Mouse (Mus musculus) gastrocnemius, postnatal 36 days (tissue): Measurements from ENCODE around the gene Zfp692. TPM values are rescaled to one million over a fixed set of nuclear protein-coding genes. Genes with fewer than 3 reads are reported as not detected.

Experiments used
- DNase-seq, 2 experiments: peaks; one replicate each; pipeline ENCODE4 v3.0.0; 2022
- intact Hi-C: fragments of 180-260 bp; cut with DNase I; formaldehyde crosslinking; loops from one replicate; pipeline ENCODE4 v1.15.1; 2025
- long read RNA-seq, 2 experiments: library from polyadenylated mRNA; stranded (forward); transcript quantifications; one replicate each; pipeline ENCODE4 v2.0.0; 2021
- total RNA-seq, 2 experiments: library from RNA; stranded (reverse); gene quantifications; 2 replicates each; pipeline ENCODE4 v1.2.3; 2021

Zfp692 gene
- 1 to 10 TPM; 3.4 to 4.0 TPM for total RNA-seq
- long read RNA-seq, experiment 1, partial matches to known transcripts: 0 of 5 reads
- long read RNA-seq, experiment 1, other reads (novel, unspliced or antisense): 1 of 5 reads
- long read RNA-seq, experiment 2, partial matches to known transcripts: 0 of 5 reads
- long read RNA-seq, experiment 2, other reads (novel, unspliced or antisense): 2 of 5 reads

GRCm38 (mm10) chr11:58306860-58307308 lies at the start of gene Zfp692:
Gene Zfp692 (plus strand): TSS chr11:58307069.
- intact Hi-C loops: loop anchor here (10.0 kb wide), 1 partner anchor 202 kb away; the partner anchor contains the start of gene Cnot8
- peak; percentile 89 to 94 for DNase-seq

- intact Hi-C loops: no loop called here
- DNase-seq: no peak
Observed at GRCm38 (mm10) chr11:58257816-58258215, 49.1 kb upstream of the Zfp692 start.

GRCm38 (mm10) chr11:58260156-58260555 lies 46.7 kb upstream of the Zfp692 start:
- DNase-seq: no peak

GRCm38 (mm10) chr11:58261826-58262225 lies 45.0 kb upstream of the Zfp692 start:
- DNase-seq: no peak
- intact Hi-C loops: no loop called here

More at GRCm38 (mm10) chr11:58260156-58260555, 46.7 kb upstream of the Zfp692 start:
- intact Hi-C loops: no loop called here

GRCm38 (mm10) chr11:58262336-58262735 lies 44.5 kb upstream of the Zfp692 start:
- intact Hi-C loops: no loop called here
- DNase-seq: no peak

DNA sequence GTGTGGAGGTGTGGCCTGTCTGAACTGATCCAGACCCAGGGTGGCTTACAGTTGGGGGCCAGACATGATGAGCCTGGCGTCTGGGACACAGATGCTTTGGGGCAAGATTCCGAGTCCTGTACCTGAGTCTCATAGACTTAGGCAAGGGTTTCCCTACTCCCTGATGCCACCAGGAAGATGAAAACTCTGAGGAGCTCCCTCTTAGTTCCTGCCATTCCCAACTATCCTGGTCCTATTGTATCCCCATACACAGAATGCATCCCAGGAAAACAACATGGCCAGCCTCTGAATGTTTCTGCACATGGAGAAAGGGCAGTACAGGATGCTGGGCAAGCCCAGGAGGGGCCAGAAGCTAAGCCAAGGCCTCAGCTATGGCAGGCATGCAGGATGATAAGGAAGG lies 43.4 kb upstream of the Zfp692 start:
- no peak for DNase-seq
- intact Hi-C loops: no loop called here

- intact Hi-C loops: no loop called here
- DNase-seq: no peak
Observed at GRCm38 (mm10) chr11:58264546-58264945, 42.3 kb upstream of the Zfp692 start.

DNA sequence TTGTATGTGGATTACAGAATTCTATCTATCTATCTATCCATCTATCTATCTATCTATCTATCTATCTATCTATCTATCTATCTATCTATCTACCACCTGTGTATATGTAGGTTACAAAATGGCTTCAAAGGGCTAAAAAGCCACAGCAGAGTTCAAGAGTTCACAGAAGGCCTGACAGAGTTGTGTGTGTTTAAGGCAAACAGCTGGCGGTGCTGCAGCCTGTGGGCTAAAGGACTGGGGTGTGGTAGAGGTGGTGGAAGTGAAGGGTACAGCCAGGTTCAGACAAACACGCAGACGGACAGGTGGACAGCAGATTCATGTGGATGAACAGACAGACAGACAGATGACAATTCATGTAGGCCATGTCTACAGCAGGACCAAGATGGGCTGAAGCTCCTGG lies 38.6 kb upstream of the Zfp692 start:
- intact Hi-C loops: no loop called here
- DNase-seq: no peak

- intact Hi-C loops: no loop called here
Observed at GRCm38 (mm10) chr11:58274572-58274971, 32.3 kb upstream of the Zfp692 start, which contains the start of gene 4930438A08Rik. Gene 4930438A08Rik (plus strand): TSS chr11:58274799.

GRCm38 (mm10) chr11:58275756-58276155 lies 31.1 kb upstream of the Zfp692 start:
- intact Hi-C loops: no loop called here
- DNase-seq: no peak

More at GRCm38 (mm10) chr11:58274572-58274971, 32.3 kb upstream of the Zfp692 start, which contains the start of gene 4930438A08Rik:
- no peak for DNase-seq

DNA sequence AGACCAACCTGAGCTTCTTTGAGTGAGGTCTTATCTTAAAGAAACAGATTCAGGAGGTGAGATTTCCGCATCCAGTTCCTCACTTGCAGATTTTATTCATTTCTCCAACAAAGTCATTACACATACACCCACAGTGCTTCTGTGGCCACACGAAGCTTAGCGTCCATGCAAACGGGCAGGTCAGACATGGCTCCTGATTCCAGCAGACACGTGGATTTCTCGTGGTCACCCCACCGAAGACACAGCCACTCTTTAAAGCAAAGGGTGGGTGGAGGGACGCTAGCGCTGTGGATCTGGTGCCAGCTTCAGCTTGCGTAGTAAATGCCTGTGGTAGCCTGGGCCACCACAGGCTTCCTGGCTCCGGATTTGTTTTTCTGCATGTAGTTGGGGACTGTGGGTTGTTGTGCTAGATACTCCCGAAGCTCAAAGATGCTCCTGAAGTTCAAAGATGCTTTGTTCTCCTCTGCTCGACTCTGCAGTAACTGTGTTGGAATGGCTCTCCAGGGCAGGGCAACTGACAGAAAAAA lies 24.8 kb upstream of the Zfp692 start:
- intact Hi-C loops: no loop called here
- no peak for DNase-seq

DNA sequence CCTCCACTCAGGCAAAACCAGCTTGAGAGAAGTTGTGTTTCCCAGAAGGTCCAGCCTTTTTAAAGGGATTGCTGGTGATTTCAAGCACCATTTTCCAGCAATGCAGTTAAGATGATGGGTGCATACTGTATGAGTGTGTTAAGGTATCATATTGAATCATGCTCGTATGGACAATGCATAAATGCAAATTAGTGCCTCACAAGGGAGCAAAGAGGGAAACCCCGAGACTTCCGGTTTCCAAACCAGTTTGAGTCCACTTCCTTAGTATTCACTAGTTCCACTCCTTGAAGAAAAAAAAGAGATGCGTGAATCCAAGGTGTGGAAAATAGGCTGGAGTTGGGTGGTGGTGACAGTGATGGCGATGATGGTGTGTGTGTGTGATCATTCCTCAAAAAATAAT lies 24.4 kb upstream of the Zfp692 start:
- DNase-seq: no peak
- intact Hi-C loops: no loop called here

GRCm38 (mm10) chr11:58289992-58290682 lies 16.7 kb upstream of the Zfp692 start:
- intact Hi-C loops: no loop called here

GRCm38 (mm10) chr11:58290812-58291211 lies 16.1 kb upstream of the Zfp692 start:
- intact Hi-C loops: no loop called here

More at GRCm38 (mm10) chr11:58289992-58290682, 16.7 kb upstream of the Zfp692 start:
- no peak for DNase-seq

DNA sequence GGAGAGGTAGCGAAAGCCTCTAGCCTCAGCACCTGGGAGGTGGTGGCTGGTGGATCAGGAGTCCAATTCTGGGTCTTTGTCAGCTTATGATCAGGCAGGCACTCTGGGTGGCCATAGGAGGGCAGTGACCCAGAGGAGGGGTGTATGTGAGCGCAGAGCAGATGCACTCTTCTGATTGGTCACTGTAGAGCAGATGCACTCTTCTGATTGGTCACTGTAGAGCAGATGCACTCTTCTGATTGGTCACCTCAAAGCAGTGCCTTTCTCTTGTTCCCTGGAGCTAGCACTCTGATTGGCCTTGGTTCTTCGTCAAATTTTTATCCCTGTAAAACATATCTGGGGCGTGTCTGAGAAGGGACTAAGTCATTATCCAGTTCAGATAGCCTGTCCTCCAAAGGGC lies 14.1 kb upstream of the Zfp692 start:
- intact Hi-C loops: no loop called here
- no peak for DNase-seq

More at GRCm38 (mm10) chr11:58290812-58291211, 16.1 kb upstream of the Zfp692 start:
- no peak for DNase-seq

- no peak for DNase-seq
- intact Hi-C loops: no loop called here
Observed at GRCm38 (mm10) chr11:58297396-58297795, 9.5 kb upstream of the Zfp692 start.

DNA sequence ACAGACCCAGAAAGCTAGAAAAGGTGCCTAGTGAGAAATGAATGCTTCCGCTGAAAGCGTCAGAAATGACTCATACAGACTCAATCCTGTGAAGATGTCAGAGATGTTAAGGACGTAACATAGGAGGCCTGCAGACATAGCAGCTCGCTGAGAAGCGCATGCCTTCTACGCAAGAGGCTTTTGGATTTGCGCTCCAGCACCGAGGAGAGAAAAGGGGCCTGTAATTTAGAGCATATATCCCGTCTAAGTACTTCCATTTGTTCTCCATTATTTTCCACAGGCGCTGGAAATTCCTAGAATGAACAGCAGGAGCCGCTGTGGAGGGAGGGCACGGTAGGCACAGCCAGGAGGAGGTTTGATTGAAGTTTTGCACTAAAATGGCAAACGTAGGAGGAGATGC lies 5.8 kb upstream of the Zfp692 start:
- DNase-seq: peak; percentile 28 to 48
- intact Hi-C loops: loop anchor here (5.0 to 10.0 kb wide), 3 partner anchors 79 to 196 kb away; partner anchors contain the start of gene Cnot8

- intact Hi-C loops: loop anchor here (5.0 to 10.0 kb wide), 3 partner anchors 80 to 197 kb away; partner anchors contain the start of gene Cnot8
- peak; percentile 92 to 99 for DNase-seq
Observed at GRCm38 (mm10) chr11:58301837-58302754, 4.8 kb upstream of the Zfp692 start.

DNA sequence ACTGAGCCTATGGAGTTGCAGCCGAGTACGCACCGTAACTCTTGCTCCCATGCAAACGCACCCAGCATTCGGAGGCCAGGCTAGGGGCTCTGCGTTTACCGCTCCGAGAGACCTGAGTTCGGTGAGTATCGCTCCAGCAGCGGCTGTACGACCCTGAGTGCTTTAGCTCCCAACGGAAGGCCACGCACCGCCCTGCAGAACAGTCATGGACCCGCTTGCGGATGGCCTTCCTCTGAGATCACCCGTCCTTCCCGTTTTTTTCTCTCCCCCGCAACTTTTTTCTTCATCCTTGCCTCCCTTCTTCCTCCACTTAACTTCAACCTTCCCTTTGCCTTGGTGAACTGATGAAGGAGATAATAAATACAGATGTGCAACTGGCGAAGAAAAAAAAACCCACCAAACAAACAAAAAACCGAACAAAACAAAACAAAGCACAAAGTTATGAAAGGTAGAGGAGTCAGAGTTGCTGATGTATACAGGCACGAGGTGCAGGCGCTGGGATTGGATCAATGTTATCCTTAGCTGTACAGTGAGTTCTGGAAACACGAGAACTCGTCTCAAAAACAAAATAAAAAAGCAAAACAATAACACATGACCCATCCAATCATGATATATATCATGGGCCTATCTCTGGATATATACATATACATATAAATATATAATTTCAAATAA lies 4.0 kb upstream of the Zfp692 start:
- intact Hi-C loops: loop anchor here (5.0 to 10.0 kb wide), 3 partner anchors 81 to 198 kb away; partner anchors contain the start of gene Cnot8
- no peak for DNase-seq

- intact Hi-C loops: loop anchor here (5.0 to 10.0 kb wide), 3 partner anchors 81 to 199 kb away; partner anchors contain the start of gene Cnot8
Observed at GRCm38 (mm10) chr11:58303594-58303993, 3.3 kb upstream of the Zfp692 start.

More at GRCm38 (mm10) chr11:58303594-58303993, 3.3 kb upstream of the Zfp692 start:
- DNase-seq: no peak
